10 mouse cellular contexts compared by ENCODE assay signal in the genomic region with DNA sequence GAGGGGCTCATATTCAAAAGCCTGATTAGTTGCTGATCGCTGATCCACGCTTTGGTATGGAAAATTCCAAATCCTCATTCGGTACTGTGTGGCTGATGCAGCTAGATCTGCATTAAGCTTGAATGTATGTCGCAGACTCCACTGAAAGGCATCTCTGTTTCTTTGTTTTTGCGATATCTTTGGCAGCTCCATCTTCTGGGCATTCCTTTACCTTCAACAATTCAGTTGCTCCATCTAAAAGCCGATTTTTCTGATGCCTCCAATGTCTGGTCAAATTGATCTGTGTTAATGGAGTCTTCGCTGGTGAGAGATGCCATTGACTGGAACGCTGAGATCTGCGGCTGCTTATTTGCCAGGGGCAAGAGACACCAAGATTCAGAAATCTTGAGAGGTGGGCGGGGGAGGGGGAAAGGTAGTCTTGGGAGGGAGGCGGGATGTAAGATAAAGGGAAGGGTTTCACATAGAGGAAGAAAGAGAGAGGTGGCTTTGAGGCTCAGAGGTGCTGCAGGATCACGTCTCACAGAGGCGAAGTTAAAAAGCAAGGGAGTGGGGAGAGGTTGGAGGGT. TPM values are rescaled to one million over a fixed set of nuclear protein-coding genes. Genes with fewer than 3 reads are reported as not detected.
DNase-seq lines count a peak whose midpoint lies in the region; ATAC-seq and TF ChIP-seq lines count a peak whose summit lies in the region.
"Had no signal": no experiment of that assay in that cellular context is flagged by ENCODE, and none has a peak within 500 bp of the region (broad histone marks: within the 10 kb centered on the region; RNA-seq: fewer than 3 reads in every experiment).

No protein-coding gene starts in this region.

- TF ChIP-seq POLR2A in kidney, adult 2 months (IDR thresholded peaks at IDR 0.05; ENCODE audit: low read depth, low read length): no peak

- no peak for TF ChIP-seq CTCF in kidney, adult 2 months (conservative IDR thresholded peaks at IDR 0.05; ENCODE audit: insufficient read depth, insufficient read length, low read depth, low read length)
- peak; percentile 27; the same call in 1 of the 2 replicates for TF ChIP-seq CTCF in forebrain, postnatal 0 days (IDR thresholded peaks at IDR 0.05; ENCODE audit: low read depth)

- no peak overlapping the region for H3K9ac ChIP-seq in kidney, embryonic 16.5 days (replicated peaks; ENCODE audit: low read length)
- peak overlapping the region; percentile 83 for H3K9ac ChIP-seq in forebrain, postnatal 0 days

- intact Hi-C loops in left cerebral cortex, postnatal 25 days (cut with DNase I): loop anchor here (5.0 to 10.0 kb wide), 2 partner anchors 552 to 669 kb away; partner anchors contain the start of gene Nabp1

- H3K27ac ChIP-seq in kidney, embryonic 16.5 days (ENCODE audit: low read length): no peak overlapping the region
- no peak overlapping the region for H3K27ac ChIP-seq in kidney, adult 2 months (ENCODE audit: insufficient read depth, low read depth, low read length)
- H3K27ac ChIP-seq in forebrain, postnatal 0 days (ENCODE audit: low read depth, low read length): peak overlapping the region; percentile 92

- no peaks in the 10 kb centered on the region for H3K9me3 ChIP-seq in kidney, embryonic 16.5 days (ENCODE audit: low read length)
- H3K9me3 ChIP-seq in forebrain, postnatal 0 days (ENCODE audit: low read length): no peaks in the 10 kb centered on the region

- DNase-seq in kidney, adult 2 months: no peak
- peak; percentile 78 for DNase-seq in forebrain, postnatal 0 days
- DNase-seq in left cerebral cortex, postnatal 25 days (ENCODE audit: low spot score in 2 of 2): peak; percentile 60 to 67
- DNase-seq in retina, postnatal 1 day: peak; percentile 53
- no peak for DNase-seq in thymus, postnatal 36 days
- DNase-seq in heart, adult 11 months: no peak
- no peak for DNase-seq in thymus, postnatal 0 days (ENCODE audit: low spot score)

- H3K4me2 ChIP-seq in kidney, embryonic 16.5 days (replicated peaks; ENCODE audit: low read depth, low read length): peak overlapping the region; percentile 99; the same call in 1 of the 2 replicates
- H3K4me2 ChIP-seq in forebrain, postnatal 0 days (ENCODE audit: low read depth): peak overlapping the region; percentile 93

- no peaks in the 10 kb centered on the region for H3K36me3 ChIP-seq in kidney, embryonic 16.5 days (ENCODE audit: insufficient read depth, low read length)
- no peaks in the 10 kb centered on the region for H3K36me3 ChIP-seq in kidney, adult 2 months (ENCODE audit: control insufficient read depth, insufficient read depth, low read length)
- no peaks in the 10 kb centered on the region for H3K36me3 ChIP-seq in forebrain, postnatal 0 days (ENCODE audit: insufficient read depth)
- H3K36me3 ChIP-seq: G1E had no signal

- peaks cover 13% of the 10 kb centered on the region for H3K4me1 ChIP-seq in kidney, embryonic 16.5 days (ENCODE audit: insufficient read depth, low read length)
- H3K4me1 ChIP-seq in kidney, adult 2 months (ENCODE audit: control insufficient read depth, insufficient read depth, low read length): no peaks in the 10 kb centered on the region
- no peaks in the 10 kb centered on the region for H3K4me1 ChIP-seq in forebrain, postnatal 0 days (ENCODE audit: insufficient read depth)

- WGBS in kidney, embryonic 16.5 days: 11% methylated on average over 13 of the region's 13 CpGs
- 15% methylated on average over 13 of the region's 13 CpGs for WGBS in kidney, adult 2 months
- WGBS in forebrain, postnatal 0 days: 3% methylated on average over 13 of the region's 13 CpGs

- ATAC-seq in kidney, embryonic 16.5 days (ENCODE audit: low FRiP score, low TSS enrichment): no peak
- ATAC-seq in forebrain, postnatal 0 days: no peak

- H3K27me3 ChIP-seq in kidney, embryonic 16.5 days (ENCODE audit: insufficient read depth, low read length): peaks cover 25% of the 10 kb centered on the region
- peaks cover 5% of the 10 kb centered on the region; the same call in 1 of the 2 replicates for H3K27me3 ChIP-seq in kidney, adult 2 months (replicated peaks; ENCODE audit: control insufficient read depth, insufficient read depth, low read length)
- H3K27me3 ChIP-seq in forebrain, postnatal 0 days (ENCODE audit: insufficient read depth, low read length): no peaks in the 10 kb centered on the region

- H3K4me3 ChIP-seq in kidney, embryonic 16.5 days (ENCODE audit: low read length): no peak overlapping the region
- no peak overlapping the region for H3K4me3 ChIP-seq in kidney, adult 2 months (ENCODE audit: insufficient read depth, low read depth, low read length)
- H3K4me3 ChIP-seq in forebrain, postnatal 0 days (ENCODE audit: low read depth, low read length): peak overlapping the region; percentile 90
- H3K4me3 ChIP-seq: myocyte had no signal

RNA-seq across cellular contexts. Expression of gene Tmeff2, which starts 25.0 kb away (rescaled TPM):
- 3.9 and 4.7 TPM in 2 replicates for polyA plus RNA-seq in kidney, embryonic 16.5 days (2015; fragmentation: Nextera tagmentation; extraction: Ambion mirVana)
- polyA plus RNA-seq in kidney, adult 2 months (2012; rRNA removed): 0.52 and 0.60 TPM in 2 replicates
- total RNA-seq in forebrain, postnatal 0 days (2014; rRNA removed): 37.2 and 38.9 TPM in 2 replicates
- polyA plus RNA-seq in forebrain, postnatal 0 days (2015; fragmentation: Nextera tagmentation; extraction: Ambion mirVana): 47.8 and 67.7 TPM in 2 replicates
- total RNA-seq in left cerebral cortex, postnatal 25 days (2021): 10 to 100 TPM; 49.4 to 52.2 TPM
- 1.3 and 1.4 TPM in 2 replicates for polyA plus RNA-seq in thymus, postnatal 0 days (2015; fragmentation: Nextera tagmentation; extraction: Ambion mirVana)
- polyA plus RNA-seq: G1E had no signal

Comparison
In these comparisons a context has a peak if more than half of its experiments do, and no peak if none do; other contexts are left out.
1. DNase-seq: peak in forebrain, postnatal 0 days (single experiment), left cerebral cortex, postnatal 25 days (2 of 2) and retina, postnatal 1 day (single experiment); none in kidney, adult 2 months (single experiment), thymus, postnatal 36 days (0 of 2), heart, adult 11 months (single experiment) and thymus, postnatal 0 days (single experiment).